ENCODE assay signal across 29 mouse cellular contexts in genomic region chr9:70695723-70696122, GRCm38 (mm10). TPM values are rescaled to one million over a fixed set of nuclear protein-coding genes. Genes with fewer than 3 reads are reported as not detected.
DNase-seq lines count a peak whose midpoint lies in the region; ATAC-seq and TF ChIP-seq lines count a peak whose summit lies in the region.
"Had no signal": no experiment of that assay in that cellular context is flagged by ENCODE, and none has a peak within 500 bp of the region (broad histone marks: within the 10 kb centered on the region; RNA-seq: fewer than 3 reads in every experiment).

No protein-coding gene starts in this region.

- H3K4me2 ChIP-seq in intestine, postnatal 0 days (replicated peaks; ENCODE audit: low read depth), result no peak overlapping the region
- H3K4me2 ChIP-seq in intestine, embryonic 16.5 days (ENCODE audit: low read depth, low read length), result no peak overlapping the region
- H3K4me2 ChIP-seq in forebrain, embryonic 16.5 days (ENCODE audit: low read length), result no peak overlapping the region
- H3K4me2 ChIP-seq: embryonic facial prominence, embryonic 12.5 days; heart, embryonic 11.5 days; hindbrain, embryonic 15.5 days; limb, embryonic 13.5 days had no signal

- H3K36me3 ChIP-seq in intestine, postnatal 0 days (ENCODE audit: control insufficient read depth, insufficient read depth), result no peaks in the 10 kb centered on the region
- no peaks in the 10 kb centered on the region for H3K36me3 ChIP-seq in intestine, embryonic 16.5 days (ENCODE audit: control insufficient read depth, insufficient read depth, low read length)
- H3K36me3 ChIP-seq in forebrain, embryonic 16.5 days (ENCODE audit: control insufficient read depth, insufficient read depth), result no peaks in the 10 kb centered on the region
- H3K36me3 ChIP-seq: embryonic facial prominence, embryonic 12.5 days; hindbrain, embryonic 10.5 days; hindbrain, embryonic 15.5 days; limb, embryonic 13.5 days had no signal

- DNase-seq in thymus, postnatal 14 days, result peak; percentile 14
- no peak for DNase-seq in thymus, postnatal 36 days
- DNase-seq in right cerebral cortex, adult 18-20 months, result no peak
- DNase-seq: adrenal gland, postnatal 10 days; cerebellum, adult 8-10 months; cerebellum, postnatal 36 days; gastrocnemius, postnatal 25 days; heart, adult 11 months; kidney, adult 2 months; kidney, postnatal 36 days; lung, adult 18-20 months; lung, postnatal 4 days; midbrain, embryonic 14.5 days; right cerebral cortex, postnatal 4 days had no signal

- no peak for ATAC-seq in intestine, postnatal 0 days
- ATAC-seq in intestine, embryonic 16.5 days, result no peak
- ATAC-seq in megakaryocyte progenitor cell, adult 5-6 weeks (replicated peaks; ENCODE audit: poor library complexity), result peak; percentile 57
- ATAC-seq in forebrain, embryonic 16.5 days, result no peak
- ATAC-seq: forebrain, embryonic 14.5 days; inflammation-experienced regulatory T-cells, adult 6 months; lung, postnatal 0 days had no signal

- 0 out of 2 replicates have a peak, but pooled peaks have one; percentile 11 for TF ChIP-seq CTCF in intestine, postnatal 0 days (IDR thresholded peaks at IDR 0.05; ENCODE audit: low read depth)

- no peaks in the 10 kb centered on the region for H3K4me1 ChIP-seq in intestine, postnatal 0 days (replicated peaks; ENCODE audit: control insufficient read depth, insufficient read depth, low read length)
- no peaks in the 10 kb centered on the region for H3K4me1 ChIP-seq in intestine, embryonic 16.5 days (ENCODE audit: control insufficient read depth, insufficient read depth, low read length)
- peaks cover 2% of the 10 kb centered on the region; the same call in 1 of the 2 replicates for H3K4me1 ChIP-seq in forebrain, embryonic 16.5 days (replicated peaks; ENCODE audit: control insufficient read depth, insufficient read depth, low read length)
- H3K4me1 ChIP-seq: embryonic facial prominence, embryonic 12.5 days; hindbrain, embryonic 10.5 days; hindbrain, embryonic 15.5 days; limb, embryonic 13.5 days had no signal

- no peak overlapping the region for H3K27ac ChIP-seq in intestine, postnatal 0 days (ENCODE audit: low read depth, low read length)
- H3K27ac ChIP-seq in intestine, embryonic 16.5 days (ENCODE audit: low read length), result no peak overlapping the region
- no peak overlapping the region for H3K27ac ChIP-seq in forebrain, embryonic 16.5 days (ENCODE audit: low read length)
- H3K27ac ChIP-seq: embryonic facial prominence, embryonic 12.5 days; hindbrain, embryonic 10.5 days; hindbrain, embryonic 15.5 days; limb, embryonic 13.5 days had no signal

- no peaks in the 10 kb centered on the region for H3K9me3 ChIP-seq in intestine, postnatal 0 days (ENCODE audit: control insufficient read depth)
- no peaks in the 10 kb centered on the region for H3K9me3 ChIP-seq in intestine, embryonic 16.5 days (ENCODE audit: control insufficient read depth, low read length)
- H3K9me3 ChIP-seq in forebrain, embryonic 16.5 days (ENCODE audit: control insufficient read depth, low read length), result no peaks in the 10 kb centered on the region
- H3K9me3 ChIP-seq: embryonic facial prominence, embryonic 12.5 days; G1E; hindbrain, embryonic 10.5 days; hindbrain, embryonic 15.5 days; limb, embryonic 13.5 days had no signal

- H3K4me3 ChIP-seq in intestine, postnatal 0 days (ENCODE audit: low read depth, low read length), result no peak overlapping the region
- no peak overlapping the region for H3K4me3 ChIP-seq in intestine, embryonic 16.5 days (ENCODE audit: low read length)
- no peak overlapping the region for H3K4me3 ChIP-seq in forebrain, embryonic 16.5 days (replicated peaks; ENCODE audit: low read length)
- H3K4me3 ChIP-seq: embryonic facial prominence, embryonic 12.5 days; hindbrain, embryonic 10.5 days; hindbrain, embryonic 15.5 days; limb, embryonic 13.5 days had no signal

- 81% methylated on average over 2 of the region's 2 CpGs for WGBS in intestine, postnatal 0 days
- 91% methylated on average over 2 of the region's 2 CpGs for WGBS in intestine, embryonic 16.5 days
- 91% methylated on average over 2 of the region's 2 CpGs for WGBS in forebrain, embryonic 16.5 days

- no peak overlapping the region for H3K9ac ChIP-seq in intestine, postnatal 0 days (ENCODE audit: low read depth, low read length)
- H3K9ac ChIP-seq in intestine, embryonic 16.5 days (ENCODE audit: low read depth, low read length), result no peak overlapping the region
- H3K9ac ChIP-seq in forebrain, embryonic 16.5 days (replicated peaks; ENCODE audit: low read depth, low read length), result no peak overlapping the region
- H3K9ac ChIP-seq: embryonic facial prominence, embryonic 12.5 days; hindbrain, embryonic 15.5 days; limb, embryonic 13.5 days had no signal

- H3K27me3 ChIP-seq in intestine, postnatal 0 days (replicated peaks; ENCODE audit: control insufficient read depth, insufficient read depth, low read length), result no peaks in the 10 kb centered on the region
- no peaks in the 10 kb centered on the region for H3K27me3 ChIP-seq in intestine, embryonic 16.5 days (replicated peaks; ENCODE audit: control insufficient read depth, insufficient read depth, low read length)
- no peaks in the 10 kb centered on the region for H3K27me3 ChIP-seq in forebrain, embryonic 16.5 days (replicated peaks; ENCODE audit: control insufficient read depth, insufficient read depth, low read length)
- H3K27me3 ChIP-seq: embryonic facial prominence, embryonic 12.5 days; hindbrain, embryonic 15.5 days; limb, embryonic 13.5 days had no signal

RNA-seq across cellular contexts. Expression of gene Adam10, which starts 16.9 kb away (rescaled TPM):
- polyA plus RNA-seq in intestine, postnatal 0 days (2015; fragmentation: Nextera tagmentation; extraction: Ambion mirVana), result 33.5 and 34.2 TPM in 2 replicates
- 53.4 and 54.9 TPM in 2 replicates for polyA plus RNA-seq in intestine, embryonic 16.5 days (2015; fragmentation: Nextera tagmentation; extraction: Ambion mirVana)
- total RNA-seq in megakaryocyte progenitor cell, adult 5-6 weeks (2015), result 105 and 107 TPM in 2 replicates
- 42.0 and 51.7 TPM in 2 replicates for total RNA-seq in megakaryocyte progenitor cell, adult 5-6 weeks (2017)
- polyA plus RNA-seq in forebrain, embryonic 16.5 days (2015; fragmentation: Nextera tagmentation; extraction: Ambion mirVana), result 60.0 and 71.9 TPM in 2 replicates

RNA-seq across cellular contexts. Expression of gene Mindy2, which starts 38.7 kb away (rescaled TPM):
- 8.5 and 9.5 TPM in 2 replicates for polyA plus RNA-seq in intestine, postnatal 0 days (2015; fragmentation: Nextera tagmentation; extraction: Ambion mirVana)
- polyA plus RNA-seq in intestine, embryonic 16.5 days (2015; fragmentation: Nextera tagmentation; extraction: Ambion mirVana), result 6.2 and 7.5 TPM in 2 replicates
- 10.1 and 12.5 TPM in 2 replicates for total RNA-seq in megakaryocyte progenitor cell, adult 5-6 weeks (2015)
- total RNA-seq in megakaryocyte progenitor cell, adult 5-6 weeks (2017), result 9.9 and 11.9 TPM in 2 replicates
- 13.6 and 14.7 TPM in 2 replicates for polyA plus RNA-seq in forebrain, embryonic 16.5 days (2015; fragmentation: Nextera tagmentation; extraction: Ambion mirVana)

RNA-seq across cellular contexts. Expression of gene Gm10642, which starts 39.7 kb away (rescaled TPM):
- polyA plus RNA-seq in intestine, postnatal 0 days (2015; fragmentation: Nextera tagmentation; extraction: Ambion mirVana), result 1.4 and 1.5 TPM in 2 replicates
- polyA plus RNA-seq in intestine, embryonic 16.5 days (2015; fragmentation: Nextera tagmentation; extraction: Ambion mirVana), result 0.17 and 0.56 TPM in 2 replicates
- 0.39 TPM in 1 of 2 replicates, not detected in the other for total RNA-seq in megakaryocyte progenitor cell, adult 5-6 weeks (2015)
- total RNA-seq in megakaryocyte progenitor cell, adult 5-6 weeks (2017), result 0.14 and 0.92 TPM in 2 replicates
- 0.17 and 0.37 TPM in 2 replicates for polyA plus RNA-seq in forebrain, embryonic 16.5 days (2015; fragmentation: Nextera tagmentation; extraction: Ambion mirVana)
- total RNA-seq: gastrocnemius, adult 18-20 months; monocyte, adult 5-6 weeks had no signal
- polyA plus RNA-seq: heart, embryonic 11.5 days had no signal
